Mouse (Mus musculus) kidney, postnatal 36 days (tissue): ENCODE measurements around the gene Trafd1.
"Not testable (repeated sequence)": the region's sequence is repeated elsewhere in the genome, so short reads cannot be mapped to it uniquely, and the experiment has no call there.

Source experiments
- DNase-seq, 2 experiments: peaks; one replicate each; pipeline ENCODE4 v3.0.0; 2021 to 2022; ENCODE audit warnings: mixed read lengths in 2 of 2

The Trafd1 gene

DNA sequence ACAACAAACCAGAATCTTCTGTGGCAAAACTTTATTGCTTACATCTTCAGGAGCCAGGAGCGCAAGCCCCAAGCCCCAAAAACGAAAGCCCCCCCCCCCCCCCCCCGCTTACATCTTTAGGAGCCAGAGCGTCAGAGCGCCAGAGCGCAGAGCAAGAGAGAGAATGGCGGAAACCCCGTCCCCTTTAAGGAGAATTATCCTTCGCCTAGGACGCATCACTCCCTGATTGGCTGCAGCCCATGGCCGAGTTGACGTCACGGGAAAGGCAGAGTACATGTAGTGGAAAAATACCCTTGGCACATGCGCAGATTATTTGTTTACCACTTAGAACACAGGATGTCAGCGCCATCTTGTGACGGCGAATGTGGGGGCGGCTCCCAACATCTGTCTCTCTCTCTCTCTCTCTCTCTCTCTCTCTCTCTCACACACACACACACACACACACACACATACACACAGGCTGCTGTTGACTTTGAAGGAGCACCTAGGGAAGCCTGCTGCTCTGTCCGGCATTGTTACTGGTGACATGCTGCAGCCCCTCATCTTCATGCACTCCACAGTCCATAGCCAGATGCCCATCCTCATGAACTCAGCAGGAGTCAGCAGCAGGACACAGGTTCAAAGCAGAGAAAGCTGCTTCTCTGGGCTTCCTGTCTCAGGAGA lies 55.1 kb downstream of the Trafd1 start:
- DNase-seq = not testable (repeated sequence)

DNA sequence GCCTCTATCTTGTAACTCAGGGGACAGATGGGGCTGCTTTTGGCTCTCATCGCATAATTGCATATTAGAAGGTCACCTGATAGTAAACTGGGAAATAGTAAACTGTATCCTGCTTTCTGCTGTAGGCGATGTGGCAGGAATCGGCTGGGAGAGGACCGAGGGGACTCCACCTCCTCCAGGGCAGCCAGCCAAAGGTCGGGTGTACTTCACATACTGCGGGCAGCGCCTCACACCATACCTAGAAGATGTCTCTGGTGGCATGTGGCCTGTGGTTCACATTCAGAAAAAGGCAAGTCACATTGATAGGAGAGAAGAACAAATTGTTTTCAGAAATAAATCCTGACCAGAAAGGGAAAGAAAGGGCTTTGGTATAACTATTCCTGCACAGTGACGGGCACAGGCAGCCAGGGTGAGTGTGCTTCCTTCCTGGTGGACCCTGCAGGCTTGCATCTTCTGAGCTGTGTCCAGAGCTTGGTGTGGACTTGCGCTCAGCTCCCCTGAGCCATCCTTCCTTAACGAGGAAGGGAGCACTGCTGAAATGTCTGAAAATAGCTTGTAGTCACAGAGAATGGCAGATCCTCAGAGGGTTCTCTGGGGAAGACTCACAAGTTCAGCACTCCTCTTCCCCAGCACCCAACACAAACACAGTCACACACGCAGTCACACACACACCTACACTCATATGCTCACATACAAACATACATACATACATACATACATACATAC lies 55.9 kb downstream of the Trafd1 start:
- peak; percentile 64 to 74 for DNase-seq

DNA sequence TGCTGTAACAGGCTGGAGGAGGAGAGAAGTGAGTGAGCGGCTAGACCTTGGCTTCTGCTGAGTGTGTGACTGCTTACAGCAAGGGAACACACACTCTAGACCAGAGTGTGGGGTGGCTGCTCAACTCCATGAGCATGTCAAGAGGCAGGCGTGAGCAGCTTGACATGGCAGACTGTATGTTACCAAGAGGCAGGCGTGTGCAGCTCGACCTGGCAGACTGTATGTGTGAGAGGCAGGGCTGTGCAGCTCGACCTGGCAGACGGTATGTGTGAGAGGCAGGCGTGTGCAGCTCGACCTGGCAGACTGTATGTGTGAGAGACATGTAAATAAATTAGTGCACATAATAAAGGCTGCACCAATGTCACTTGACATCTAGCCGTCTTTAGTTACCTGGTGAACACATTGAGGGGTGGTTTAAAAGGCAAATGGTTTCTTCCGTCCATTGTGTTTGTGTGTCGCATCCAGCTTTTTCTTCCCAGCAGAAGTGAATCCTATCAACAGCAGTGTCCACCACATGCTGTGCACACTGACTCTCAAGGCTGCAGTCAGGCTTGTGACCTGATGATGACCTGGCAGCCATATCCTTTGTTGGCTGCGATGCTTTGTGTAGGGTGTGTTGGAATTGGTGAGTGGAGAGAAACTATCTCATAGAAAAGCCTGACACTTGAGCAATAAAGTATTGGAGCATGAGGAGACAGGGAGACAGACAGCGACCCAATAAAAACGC lies 59.2 kb downstream of the Trafd1 start:
- no peak for DNase-seq
